Mouse (Mus musculus) gonadal fat pad, adult 2 months (tissue): ENCODE measurements around the gene Kndc1. TPM values are rescaled to one million over a fixed set of nuclear protein-coding genes. Genes with fewer than 3 reads are reported as not detected.

Source experiments
- DNase-seq: peaks from one replicate; pipeline ENCODE4 v3.0.0-alpha.2; 2012; ENCODE audit warnings: low read depth
- polyA plus RNA-seq: library from polyadenylated mRNA; depleted of rRNA; stranded (reverse); fragments of >200 nt; gene quantifications from 2 replicates; pipeline ENCODE4 v1.2.3, GENCODE M21; 2012

The Kndc1 gene
- polyA plus RNA-seq, 1 experiment: 0.80 TPM

GRCm38 (mm10) chr7:139951079-139951478 is 56.6 kb downstream of the Kndc1 start:
- DNase-seq: no peak

- DNase-seq: no peak
These were observed 57.6 kb downstream of the Kndc1 start for GRCm38 (mm10) chr7:139951991-139952633.

- no peak for DNase-seq
These were observed 61.0 kb downstream of the Kndc1 start for GRCm38 (mm10) chr7:139955505-139955904.

- DNase-seq: no peak
These were observed 62.2 kb downstream of the Kndc1 start for GRCm38 (mm10) chr7:139956658-139957057.

- no peak for DNase-seq
These were observed 62.9 kb downstream of the Kndc1 start for GRCm38 (mm10) chr7:139957437-139957836.

- DNase-seq: no peak
These were observed 63.5 kb downstream of the Kndc1 start for GRCm38 (mm10) chr7:139957958-139958357.

- DNase-seq: no peak
These were observed 66.6 kb downstream of the Kndc1 start for GRCm38 (mm10) chr7:139961141-139961540.

- DNase-seq: no peak
These were observed 69.3 kb downstream of the Kndc1 start for GRCm38 (mm10) chr7:139963814-139964213.

- no peak for DNase-seq
These were observed 72.7 kb downstream of the Kndc1 start for GRCm38 (mm10) chr7:139967175-139967574.

GRCm38 (mm10) chr7:139968428-139968827 is 73.9 kb downstream of the Kndc1 start:
- DNase-seq: no peak

- no peak for DNase-seq
These were observed 75.0 kb downstream of the Kndc1 start for GRCm38 (mm10) chr7:139969348-139970130.

GRCm38 (mm10) chr7:139970216-139970919 is 75.9 kb downstream of the Kndc1 start:
- no peak for DNase-seq

GRCm38 (mm10) chr7:139970979-139971378 is 76.5 kb downstream of the Kndc1 start:
- DNase-seq: no peak

- DNase-seq: no peak
These were observed 76.9 kb downstream of the Kndc1 start for GRCm38 (mm10) chr7:139971436-139971835.

GRCm38 (mm10) chr7:139972923-139973331 is 78.4 kb downstream of the Kndc1 start:
- DNase-seq: no peak

GRCm38 (mm10) chr7:139974307-139974706 is 79.8 kb downstream of the Kndc1 start:
- DNase-seq: no peak

GRCm38 (mm10) chr7:139975471-139975870 is 81.0 kb downstream of the Kndc1 start:
- no peak for DNase-seq

GRCm38 (mm10) chr7:139978278-139978892 is 83.9 kb downstream of the Kndc1 start, which contains the start of gene 6430531B16Rik:
6430531B16Rik (minus strand) TSS chr7:139978755.
- no peak for DNase-seq

GRCm38 (mm10) chr7:139979011-139979719 is 84.7 kb downstream of the Kndc1 start:
- no peak for DNase-seq

GRCm38 (mm10) chr7:139980778-139981177 is 86.3 kb downstream of the Kndc1 start:
- no peak for DNase-seq

GRCm38 (mm10) chr7:139982058-139982457 is 87.6 kb downstream of the Kndc1 start:
- no peak for DNase-seq
